Mouse (Mus musculus) layer of hippocampus, postnatal 14 days (tissue): Measurements from ENCODE around the gene Mup11. TPM values are rescaled to one million over a fixed set of nuclear protein-coding genes. Genes with fewer than 3 reads are reported as not detected.
"Not testable (repeated sequence)": the region's sequence is repeated elsewhere in the genome, so short reads cannot be mapped to it uniquely, and the experiment has no call there.

Source experiments
- DNase-seq, 2 experiments: peaks; one replicate each; pipeline ENCODE4 v3.0.0; 2021 to 2022; ENCODE audit warnings: low spot score in 2 of 2, mixed read lengths in 1 of 2
- long read RNA-seq, 2 experiments: library from polyadenylated mRNA; stranded (forward); transcript quantifications; one replicate each; pipeline ENCODE4 v2.0.0; 2021
- total RNA-seq, 2 experiments: library from RNA; stranded (reverse); gene quantifications; 2 replicates each; pipeline ENCODE4 v1.2.3; 2021

The Mup11 gene
- total RNA-seq: not detected
- long read RNA-seq, experiment 1: 0 reads
- long read RNA-seq, experiment 2: 0 reads

- not testable (repeated sequence) for DNase-seq
Measured at GRCm38 (mm10) chr4:60662311-60662710, at the start of gene Mup11. TSS of gene Mup11 (minus strand) at chr4:60662411.

Other genes with a start within 250 kb of the Mup11 start
- gene Mup9, start 240.5 kb downstream of the Mup11 start, total RNA-seq: not detected
- gene Mup1, start 160.5 kb downstream of the Mup11 start, total RNA-seq: not detected
- not detected for gene Mup10, start 80.2 kb downstream of the Mup11 start, total RNA-seq
- not detected for gene Mup12, start 78.9 kb upstream of the Mup11 start, total RNA-seq
- gene Mup22, start 159.1 kb upstream of the Mup11 start, total RNA-seq: not detected